Mouse (Mus musculus) cerebellum, adult 2 months (tissue): Measurements from ENCODE around the gene Kdm8.

Source experiments
- CTCF ChIP-seq: fragments of 200-500 bp; IDR thresholded peaks from 2 replicates; pipeline ENCODE4 v1.5.1; 2011; ENCODE audit warnings: low read depth, mild to moderate bottlenecking, control low read depth, low read length, moderate library complexity, borderline replicate concordance; ENCODE audit not compliant: insufficient read depth
- POLR2A ChIP-seq: fragments of 200-500 bp; IDR thresholded peaks from 2 replicates; pipeline ENCODE4 v1.6.1; 2011; ENCODE audit warnings: low read length, control low read depth, borderline replicate concordance; ENCODE audit not compliant: insufficient read depth

DNA sequence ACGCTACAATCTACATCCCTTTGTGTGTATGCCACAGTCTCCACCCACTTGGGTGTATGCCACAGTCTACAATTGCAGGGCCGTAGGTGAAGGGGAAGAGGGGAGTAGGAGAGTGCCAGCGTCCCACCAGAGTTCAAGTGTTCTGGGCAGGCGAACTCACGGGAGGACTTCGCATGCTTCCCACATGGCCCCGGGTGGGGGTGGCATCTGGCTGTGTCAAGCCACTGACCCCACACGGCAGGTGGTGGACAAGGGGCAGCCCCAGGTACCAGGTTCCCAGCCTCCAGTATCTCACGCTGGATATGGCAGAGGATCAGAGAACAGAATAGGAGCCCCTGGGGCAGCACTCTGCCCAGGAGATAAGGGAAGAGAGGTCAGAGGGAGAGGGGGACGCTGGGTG lies 61.1 kb downstream of the Kdm8 start:
- TF ChIP-seq CTCF, result no peak
- TF ChIP-seq POLR2A, result no peak
